Mouse (Mus musculus): ENCODE data around the gene Fcho2. TPM values are rescaled to one million over a fixed set of nuclear protein-coding genes. Genes with fewer than 3 reads are reported as not detected.
A peak's percentile ranks its signal among the peaks of the same experiment; 100 is the strongest.

Fcho2 gene
- total and polyA plus RNA-seq, 3 experiments: 2.2 to 5.8 TPM; not detected in 1

DNA sequence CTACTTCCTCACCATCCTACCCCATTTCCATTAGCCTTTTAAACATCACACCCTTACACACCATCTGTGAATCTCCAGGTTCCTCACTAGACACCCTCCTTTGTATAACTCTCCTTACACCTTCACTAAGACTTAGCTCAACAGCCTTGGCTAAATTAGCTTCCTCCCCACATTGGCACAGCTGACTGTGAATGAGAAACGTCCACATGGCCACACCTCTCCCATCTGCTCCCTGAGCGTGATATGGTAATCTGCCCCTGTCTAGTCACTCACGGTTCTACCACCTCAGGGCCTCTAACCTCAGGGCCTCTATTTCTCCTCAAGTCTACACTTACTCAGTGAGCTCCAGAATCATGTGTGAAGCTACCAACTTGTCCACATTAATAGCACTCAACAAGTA is 82.0 kb downstream of the Fcho2 start:
- Histone ChIP-seq H3K9me3 (replicated peaks; ENCODE audit: insufficient read depth, low read length) (no peaks in the 10 kb centered on the region), H3K79me2 (ENCODE audit: control insufficient read depth, insufficient read depth, low read length, poor library complexity) (no peaks in the 10 kb centered on the region), H3K27me3 (ENCODE audit: control insufficient read depth in 1 of 2, insufficient read depth in 2 of 2, low read length in 2 of 2) (no peaks in the 10 kb centered on the region), H3K27ac (ENCODE audit: control insufficient read depth, low read depth, low read length) (no peak overlapping the region), H3K4me1 (ENCODE audit: control insufficient read depth in 1 of 2, insufficient read depth in 2 of 2, low read length in 2 of 2) (0 out of 4 replicates have a peak, but pooled peaks cover 0 to 2% of the 10 kb centered on the region in 2 experiments), H3K9ac (ENCODE audit: control insufficient read depth, low read depth, low read length, poor library complexity, severe bottlenecking) (no peak overlapping the region), H3K4me3 (ENCODE audit: control insufficient read depth in 1 of 2, insufficient read depth in 1 of 2, low read depth in 2 of 2, low read length in 2 of 2) (no peak overlapping the region), H3K36me3 (ENCODE audit: control insufficient read depth in 1 of 2, insufficient read depth in 2 of 2, low read length in 2 of 2) (peaks cover 2 to 4% of the 10 kb centered on the region in 2 experiments; a peak in 1 of 4 replicates)
- TF ChIP-seq TCF12 (IDR thresholded peaks at IDR 0.05; ENCODE audit: low read depth, low read length): 0 out of 2 replicates have a peak, but pooled peaks have one; percentile 7
- no peak for TF ChIP-seq JUND (IDR thresholded peaks at IDR 0.05; ENCODE audit: low read depth, low read length)
- peak; percentile 24 for DNase-seq (ENCODE audit: low read depth, low spot score)

DNA sequence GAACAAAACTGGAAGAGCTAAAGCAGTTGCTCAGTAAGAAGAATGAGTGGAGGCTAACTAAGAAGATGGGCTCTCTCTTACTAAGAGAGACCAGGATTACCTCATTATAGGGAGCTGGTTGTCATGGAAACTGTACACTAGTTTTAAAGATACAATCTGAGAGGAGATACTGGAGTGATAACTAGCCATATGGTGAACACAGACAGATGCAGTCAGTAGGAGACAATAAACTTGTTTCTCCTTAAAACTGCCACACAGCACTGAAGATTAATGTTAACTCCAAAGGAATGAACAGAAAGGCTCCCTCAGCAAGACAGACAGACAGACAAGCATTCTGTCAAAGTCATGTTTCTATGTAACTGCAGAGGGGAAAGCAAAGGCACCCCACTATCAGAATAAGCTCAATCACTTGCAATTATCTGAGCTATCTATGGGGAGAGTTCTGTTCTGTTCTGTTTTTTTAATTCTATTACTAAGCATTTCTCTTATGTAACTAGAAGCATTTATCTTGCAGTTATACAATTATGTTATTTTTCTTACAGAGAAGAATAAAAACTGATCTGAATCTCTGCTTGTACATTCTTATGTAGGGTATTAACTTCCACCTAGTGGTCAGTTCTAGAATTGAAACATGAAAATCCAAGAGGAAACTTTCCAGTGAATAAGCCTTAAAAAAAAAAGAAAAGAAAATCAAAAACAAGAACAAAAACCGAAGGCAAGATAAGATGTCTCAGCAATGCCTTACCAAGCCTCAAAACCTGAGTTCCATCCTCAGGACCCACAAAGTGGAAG is 85.8 kb downstream of the Fcho2 start:
- Histone ChIP-seq H3K9ac (ENCODE audit: control insufficient read depth, low read depth, low read length, poor library complexity, severe bottlenecking) (no peak overlapping the region), H3K4me3 (ENCODE audit: control insufficient read depth in 1 of 2, insufficient read depth in 1 of 2, low read depth in 2 of 2, low read length in 2 of 2) (no peak overlapping the region), H3K9me3 (replicated peaks; ENCODE audit: insufficient read depth, low read length) (no peaks in the 10 kb centered on the region), H3K27ac (ENCODE audit: control insufficient read depth, low read depth, low read length) (no peak overlapping the region), H3K79me2 (ENCODE audit: control insufficient read depth, insufficient read depth, low read length, poor library complexity) (no peaks in the 10 kb centered on the region), H3K4me1 (ENCODE audit: control insufficient read depth in 1 of 2, insufficient read depth in 2 of 2, low read length in 2 of 2) (0 out of 4 replicates have a peak, but pooled peaks cover 0 to 2% of the 10 kb centered on the region in 2 experiments), H3K27me3 (ENCODE audit: control insufficient read depth in 1 of 2, insufficient read depth in 2 of 2, low read length in 2 of 2) (no peaks in the 10 kb centered on the region), H3K36me3 (ENCODE audit: control insufficient read depth in 1 of 2, insufficient read depth in 2 of 2, low read length in 2 of 2) (peaks cover 2 to 8% of the 10 kb centered on the region in 2 experiments; a peak in 2 of 4 replicates)
- peak; percentile 39 for DNase-seq (ENCODE audit: low read depth, low spot score)
- no peak for TF ChIP-seq HCFC1 (IDR thresholded peaks at IDR 0.05; ENCODE audit: low read depth, low read length)
- TF ChIP-seq NRF1 (IDR thresholded peaks at IDR 0.05; ENCODE audit: insufficient read depth, low read depth, low read length, poor library complexity, severe bottlenecking): no peak
- TF ChIP-seq MYC (IDR thresholded peaks at IDR 0.05; ENCODE audit: low read depth, low read length): no peak
- no peak for TF ChIP-seq ZKSCAN1 (IDR thresholded peaks at IDR 0.05; ENCODE audit: low read depth, low read length)
- TF ChIP-seq USF1 (IDR thresholded peaks at IDR 0.05; ENCODE audit: low read depth, low read length): no peak
- TF ChIP-seq POLR2AphosphoS2 (IDR thresholded peaks at IDR 0.05; ENCODE audit: low read length): no peak
- no peak for TF ChIP-seq UBTF (IDR thresholded peaks at IDR 0.05; ENCODE audit: borderline replicate concordance, insufficient read depth, low read depth, low read length)
- no peak for TF ChIP-seq ZMIZ1 (IDR thresholded peaks at IDR 0.05; ENCODE audit: low read depth, low read length)
- peak in 1 of 3 experiments; percentile 38; a peak in 3 of 6 replicates for TF ChIP-seq CTCF (IDR thresholded peaks at IDR 0.05 in 2 of 3, conservative IDR thresholded peaks at IDR 0.05 in 1 of 3; ENCODE audit: control insufficient read depth in 1 of 3, insufficient read depth in 1 of 3, low read depth in 2 of 3, low read length in 3 of 3, poor library complexity in 1 of 3, severe bottlenecking in 1 of 3)
- peak; percentile 6; the same call in 1 of the 2 replicates for TF ChIP-seq SMC3 (IDR thresholded peaks at IDR 0.05; ENCODE audit: low read depth, low read length)
- TF ChIP-seq ZNF384 (IDR thresholded peaks at IDR 0.05; ENCODE audit: low read depth, low read length): no peak
- TF ChIP-seq MEF2A (IDR thresholded peaks at IDR 0.05; ENCODE audit: extremely low read depth, insufficient replicate concordance, low read depth, low read length, poor library complexity, severe bottlenecking): no peak
